In genomic region chr19:40414798-40415475, GRCm38 (mm10) we compare ENCODE assay signal across 8 mouse cellular contexts.
DNase-seq lines count a peak whose midpoint lies in the region; ATAC-seq lines count a peak whose summit lies in the region.

No protein-coding gene starts in this region.

- no peak overlapping the region for H3K4me3 ChIP-seq in hindbrain, embryonic 14.5 days (replicated peaks; ENCODE audit: low read length)
- no peak overlapping the region for H3K4me3 ChIP-seq in limb, embryonic 15.5 days
- no peak overlapping the region for H3K4me3 ChIP-seq in stomach, embryonic 16.5 days (replicated peaks; ENCODE audit: low read length)

- peak overlapping the region; percentile 10 for H3K27ac ChIP-seq in hindbrain, embryonic 14.5 days
- peak overlapping the region; percentile 65 for H3K27ac ChIP-seq in limb, embryonic 15.5 days
- H3K27ac ChIP-seq in stomach, embryonic 16.5 days (ENCODE audit: low read length) = peak overlapping the region; percentile 76

- WGBS in hindbrain, embryonic 14.5 days = 64% methylated on average over 11 of the region's 11 CpGs
- WGBS in limb, embryonic 15.5 days = 23% methylated on average over 11 of the region's 11 CpGs
- WGBS in stomach, embryonic 16.5 days = 58% methylated on average over 11 of the region's 11 CpGs

- H3K27me3 ChIP-seq in hindbrain, embryonic 14.5 days (ENCODE audit: control insufficient read depth, insufficient read depth, low read length) = no peaks in the 10 kb centered on the region
- H3K27me3 ChIP-seq in limb, embryonic 15.5 days = no peaks in the 10 kb centered on the region
- H3K27me3 ChIP-seq in stomach, embryonic 16.5 days (ENCODE audit: control insufficient read depth, insufficient read depth, low read length) = no peaks in the 10 kb centered on the region

- no peak for ATAC-seq in hindbrain, embryonic 14.5 days (ENCODE audit: low FRiP score)
- ATAC-seq in limb, embryonic 15.5 days (ENCODE audit: insufficient number of reproducible peaks, low FRiP score, low TSS enrichment, low read depth) = no peak
- no peak for ATAC-seq in stomach, embryonic 16.5 days (ENCODE audit: insufficient read depth, low FRiP score)

- H3K9me3 ChIP-seq in hindbrain, embryonic 14.5 days (ENCODE audit: control insufficient read depth, low read length) = no peaks in the 10 kb centered on the region
- H3K9me3 ChIP-seq in limb, embryonic 15.5 days = no peaks in the 10 kb centered on the region
- no peaks in the 10 kb centered on the region for H3K9me3 ChIP-seq in stomach, embryonic 16.5 days (replicated peaks; ENCODE audit: control insufficient read depth, low read length)

- H3K36me3 ChIP-seq in hindbrain, embryonic 14.5 days (replicated peaks; ENCODE audit: control insufficient read depth, insufficient read depth) = no peaks in the 10 kb centered on the region
- no peaks in the 10 kb centered on the region for H3K36me3 ChIP-seq in limb, embryonic 15.5 days
- no peaks in the 10 kb centered on the region for H3K36me3 ChIP-seq in stomach, embryonic 16.5 days (ENCODE audit: control insufficient read depth, insufficient read depth, low read length)

- peaks cover 18% of the 10 kb centered on the region for H3K4me1 ChIP-seq in hindbrain, embryonic 14.5 days (replicated peaks; ENCODE audit: control insufficient read depth, insufficient read depth, low read length)
- peaks cover 25% of the 10 kb centered on the region for H3K4me1 ChIP-seq in limb, embryonic 15.5 days
- H3K4me1 ChIP-seq in stomach, embryonic 16.5 days (ENCODE audit: control insufficient read depth, insufficient read depth, low read length) = peaks cover 23% of the 10 kb centered on the region

- DNase-seq in lung, postnatal 10 days = peak; percentile 31
- DNase-seq in lung, postnatal 36 days = no peak
- DNase-seq in hindbrain, embryonic 14.5 days (ENCODE audit: low spot score) = no peak
- DNase-seq in spleen, adult 12 weeks (ENCODE audit: low spot score) = no peak
- no peak for DNase-seq in layer of hippocampus, postnatal 14 days (ENCODE audit: low spot score in 2 of 2)
- no peak for DNase-seq in thymus, postnatal 36 days

- no peak overlapping the region for H3K4me2 ChIP-seq in hindbrain, embryonic 14.5 days (replicated peaks)
- H3K4me2 ChIP-seq in limb, embryonic 15.5 days = no peak overlapping the region
- H3K4me2 ChIP-seq in stomach, embryonic 16.5 days (ENCODE audit: low read depth, low read length) = no peak overlapping the region

- H3K9ac ChIP-seq in hindbrain, embryonic 14.5 days = no peak overlapping the region
- H3K9ac ChIP-seq in limb, embryonic 15.5 days = no peak overlapping the region
- no peak overlapping the region for H3K9ac ChIP-seq in stomach, embryonic 16.5 days (ENCODE audit: low read length)

Comparison
In these comparisons a context has a peak if more than half of its experiments do, and no peak if none do; other contexts are left out.
1. H3K27ac ChIP-seq: peak in every context shown above with its lines; median percentile 76 in stomach, embryonic 16.5 days; 65 in limb, embryonic 15.5 days; 10 in hindbrain, embryonic 14.5 days.